Mouse (Mus musculus): ENCODE results near the gene H2-M10.2.

H2-M10.2 gene

DNA sequence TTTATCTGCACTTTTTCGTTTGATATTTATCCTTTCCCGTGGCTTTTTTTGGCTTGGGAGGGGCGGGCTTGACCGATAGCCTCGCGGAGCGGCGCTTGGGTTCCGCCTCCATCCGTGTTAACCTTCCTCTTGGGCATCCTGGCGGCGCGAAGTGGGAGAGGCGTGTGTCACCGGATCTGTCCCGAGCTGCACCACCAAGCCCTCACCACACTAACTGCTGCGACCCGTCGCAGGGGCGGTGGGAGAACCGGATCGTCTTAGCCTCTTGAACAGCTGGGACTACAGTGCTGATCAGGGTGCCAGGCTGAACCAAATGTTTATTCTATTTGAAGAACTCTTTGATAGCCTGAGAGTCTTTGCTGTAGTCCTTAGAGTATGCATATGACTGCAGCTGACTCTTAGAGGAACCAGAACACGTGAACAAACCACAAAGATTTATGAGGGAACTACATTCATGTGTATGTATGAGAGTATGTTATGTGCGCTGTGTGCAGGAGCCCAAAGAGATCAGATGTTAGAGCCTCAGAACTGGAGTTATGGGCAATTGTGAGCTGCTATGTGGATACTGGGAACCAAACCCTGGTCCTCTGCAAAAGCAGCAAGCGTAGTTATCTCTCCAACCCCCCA lies 33.9 kb downstream of the H2-M10.2 start:
- peak; percentile 42 for DNase-seq

DNA sequence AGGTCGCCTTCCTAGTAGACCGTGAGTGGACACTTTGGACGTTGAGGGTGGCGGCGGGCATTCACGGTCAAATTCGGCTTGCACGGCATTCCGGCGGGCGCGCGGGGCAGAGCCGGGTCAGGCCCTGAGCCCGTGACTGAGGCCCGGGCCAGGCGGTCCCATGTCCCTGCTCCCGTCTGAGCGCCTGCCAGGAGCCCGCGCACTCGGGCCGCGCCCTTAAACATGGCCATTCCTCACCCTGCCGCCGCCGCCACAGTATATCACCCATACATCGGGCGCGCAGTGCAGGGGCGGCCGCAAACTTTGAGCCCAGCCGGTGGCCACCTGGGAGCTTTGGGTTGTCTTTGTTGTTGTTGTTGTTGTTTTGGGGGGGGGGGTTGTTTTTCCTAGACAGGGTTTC lies 37.4 kb downstream of the H2-M10.2 start:
- no peak for DNase-seq

DNA sequence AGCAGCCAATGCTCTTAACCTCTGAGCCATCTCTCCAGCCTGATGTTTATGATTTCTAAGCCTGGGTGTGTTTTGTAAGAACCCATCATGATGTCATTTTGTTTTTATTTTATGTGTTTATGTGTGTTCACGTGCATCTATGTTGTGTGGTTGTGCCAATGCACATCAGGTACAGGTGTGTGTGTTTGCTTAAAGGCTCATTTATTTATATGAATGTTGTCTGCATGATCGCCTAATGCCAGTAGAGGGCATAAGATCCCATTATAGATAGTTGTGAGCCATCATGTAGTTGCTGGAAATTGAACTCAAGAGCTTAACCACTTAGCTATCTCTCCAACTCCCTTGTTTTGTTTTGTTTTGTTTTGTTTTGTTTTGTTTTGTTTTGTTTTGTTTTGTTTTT lies 40.5 kb downstream of the H2-M10.2 start:
- DNase-seq: no peak

DNA sequence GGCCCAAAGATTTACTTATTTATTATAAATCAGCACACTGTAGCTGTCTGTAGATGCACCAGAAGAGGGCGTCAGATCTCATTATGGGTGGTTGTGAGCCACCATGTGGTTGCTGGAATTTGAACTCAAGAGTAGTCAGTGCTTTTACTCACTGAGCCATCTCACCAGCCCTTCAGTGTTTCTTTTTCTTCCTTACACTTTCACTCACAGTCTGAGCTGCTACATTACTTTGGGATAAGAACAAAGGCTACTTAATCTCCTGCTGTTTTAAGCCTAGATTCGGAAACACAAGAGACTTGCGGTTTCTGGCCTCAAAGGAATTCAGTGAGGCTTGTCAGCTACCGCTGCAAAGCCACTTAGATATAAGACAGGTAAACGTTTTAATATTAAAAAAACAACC lies 42.3 kb downstream of the H2-M10.2 start:
- no peak for DNase-seq

DNA sequence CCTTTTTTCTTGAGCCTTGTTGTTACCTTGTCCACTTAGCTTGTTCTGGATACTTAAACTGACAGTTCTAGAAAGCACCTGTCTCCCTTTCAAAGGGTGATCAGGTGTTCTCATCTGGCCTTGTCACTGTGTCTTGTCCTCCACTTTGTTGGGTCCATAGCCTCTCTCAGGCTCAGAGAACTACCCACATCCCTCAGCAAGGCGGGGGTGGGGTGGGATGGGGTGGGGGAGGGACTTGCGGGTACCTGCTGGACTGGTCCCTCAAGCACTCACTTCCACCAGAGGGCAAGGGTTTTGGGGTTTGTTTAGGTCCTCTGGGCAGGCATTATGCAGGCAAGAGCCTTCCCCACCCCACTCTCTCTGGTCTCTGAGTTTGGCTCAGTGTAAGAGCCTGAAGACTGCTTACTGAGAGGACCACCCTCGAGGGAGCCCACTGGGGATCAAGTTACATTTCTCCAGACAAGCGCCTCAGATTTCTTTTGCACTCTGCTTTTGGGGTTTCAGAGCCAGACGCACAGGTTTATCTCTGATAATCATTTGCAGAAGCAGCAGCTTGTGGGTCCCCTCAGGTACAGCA lies 45.6 kb downstream of the H2-M10.2 start:
- DNase-seq: no peak

- DNase-seq: peak; percentile 37
Observed at GRCm38 (mm10) chr17:36237321-36237921, 48.9 kb downstream of the H2-M10.2 start.

DNA sequence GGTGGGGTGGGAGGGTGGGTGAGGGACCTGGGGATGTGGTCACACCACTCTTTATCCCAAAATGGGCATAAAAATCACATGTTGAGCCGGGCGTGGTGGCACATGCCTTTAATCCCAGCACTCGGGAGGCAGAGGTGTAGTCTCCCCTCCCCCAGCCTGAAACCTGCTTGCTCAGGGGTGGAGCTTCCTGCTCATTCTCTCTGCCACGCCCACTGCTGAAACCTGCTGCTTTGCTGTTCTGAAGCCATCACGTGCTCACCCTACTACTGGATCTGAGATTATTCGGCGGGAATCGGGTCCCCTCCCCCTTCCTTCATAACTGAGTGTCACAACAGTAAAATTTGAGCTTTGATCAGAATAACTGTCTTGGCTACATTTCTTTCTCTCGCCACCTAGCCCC lies 51.0 kb downstream of the H2-M10.2 start:
- DNase-seq: peak; percentile 30
